Mouse (Mus musculus) testis, adult 2 months (tissue): ENCODE measurements at regions not wholly inside any gene's neighbourhood (a gene's known extent, or its start where the extent isn't known, plus 50 kb on each side); places are given as distances from the start of the nearest gene placed in this dataset.

Experiments used
- CTCF ChIP-seq: fragments of 200-500 bp; IDR thresholded peaks from 2 replicates; pipeline ENCODE4 v1.5.1; 2012; ENCODE audit warnings: low read depth, mild to moderate bottlenecking, inconsistent platforms, low read length, moderate library complexity; ENCODE audit not compliant: control insufficient read depth, insufficient read depth, insufficient replicate concordance
- POLR2A ChIP-seq: fragments of 200-500 bp; IDR thresholded peaks from 2 replicates; pipeline ENCODE4 v1.6.1; 2012; ENCODE audit warnings: low read depth, mild to moderate bottlenecking, inconsistent platforms, low read length, moderate library complexity; ENCODE audit not compliant: control insufficient read depth

DNA sequence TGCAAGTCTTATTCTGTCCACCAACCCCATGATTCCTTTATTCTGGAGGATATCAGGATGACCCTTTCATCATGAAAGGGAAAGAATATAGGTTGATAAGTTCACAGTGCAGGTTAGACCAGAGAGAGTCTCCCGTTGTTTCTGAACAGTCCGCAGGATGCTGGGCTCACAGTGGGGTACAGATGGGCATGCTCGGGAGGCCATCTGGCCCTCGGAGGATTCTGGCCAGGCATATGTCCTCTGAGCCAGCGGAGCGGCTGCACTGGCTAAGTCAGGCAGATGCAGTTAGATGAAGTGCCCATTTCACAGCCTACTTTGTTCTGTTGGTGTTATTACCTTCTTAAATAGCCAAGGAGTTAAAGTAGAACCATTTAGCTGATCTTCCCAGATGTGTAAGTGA is 135.3 kb upstream of the Tas2r119 start:
- no peak for TF ChIP-seq POLR2A
- no peak for TF ChIP-seq CTCF
